Mouse (Mus musculus): Measurements from ENCODE around the gene Sds.

DNA sequence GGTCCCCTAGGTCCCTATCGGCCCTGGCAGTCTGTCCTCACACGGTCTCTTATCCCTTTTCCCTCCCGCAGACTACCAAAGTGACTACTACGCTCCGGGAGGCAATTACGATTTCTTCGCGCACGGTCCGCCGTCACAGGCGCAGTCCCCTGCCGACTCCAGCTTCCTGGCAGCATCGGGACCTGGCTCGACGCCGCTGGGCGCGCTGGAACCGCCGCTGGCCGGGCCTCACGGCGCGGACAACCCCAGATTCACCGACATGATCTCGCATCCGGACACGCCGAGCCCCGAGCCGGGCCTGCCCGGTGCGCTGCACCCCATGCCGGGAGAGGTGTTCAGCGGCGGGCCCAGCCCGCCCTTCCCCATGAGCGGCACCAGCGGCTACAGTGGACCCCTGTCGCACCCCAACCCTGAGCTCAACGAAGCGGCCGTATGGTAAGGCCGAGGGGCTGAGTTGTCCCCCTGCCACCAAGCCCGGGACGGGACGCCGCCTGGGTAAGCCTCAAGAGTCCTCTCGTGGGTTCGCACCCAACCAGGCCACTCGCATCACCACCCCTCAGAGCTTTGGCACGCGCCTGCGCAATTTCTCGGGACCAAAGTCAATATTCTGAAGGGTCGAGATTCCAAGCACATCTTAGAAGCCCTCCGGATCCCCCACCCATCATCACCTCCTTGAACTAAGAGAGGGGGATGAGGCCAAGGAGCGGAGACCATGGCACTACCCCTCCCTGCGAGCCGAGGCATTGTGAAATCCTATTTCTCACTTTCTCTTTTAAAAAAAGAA lies 36.2 kb upstream of the Sds start:
- TF ChIP-seq CTCF (conservative IDR thresholded peaks at IDR 0.05; ENCODE audit: low read length) (no peak), NANOG (IDR thresholded peaks at IDR 0.05; ENCODE audit: borderline replicate concordance, low read length) (no peak)

All from E14TG2a.4 (cell line).